Mouse (Mus musculus) liver, embryonic 14.5 days (tissue): Measurements from ENCODE around the gene Mad1l1. TPM values are rescaled to one million over a fixed set of nuclear protein-coding genes. Genes with fewer than 3 reads are reported as not detected.
A peak's percentile ranks its signal among the peaks of the same experiment; 100 is the strongest.

Experiments used
- ATAC-seq: fragments of 200-750 bp; cut with Nextera tagmentation; 2 replicates; pipeline ENCODE4 v1.8.0; 2017; ENCODE audit warnings: moderate number of reproducible peaks, mild to moderate bottlenecking, moderate library complexity; ENCODE audit not compliant: insufficient read depth
- DNase-seq, 3 experiments: peaks; one replicate each; pipeline ENCODE4 v3.0.0-alpha.2; 2012 to 2013; ENCODE audit warnings: low read depth in 3 of 3, low spot score in 3 of 3
- H3K27ac ChIP-seq: fragments of 300-500 bp; sonication (generic); 2 replicates; pipeline ENCODE4 v1.5.1; 2014; ENCODE audit warnings: moderate library complexity, mild to moderate bottlenecking, control low read depth, inconsistent platforms
- H3K27me3 ChIP-seq: fragments of 300-500 bp; sonication (generic); 2 replicates; pipeline ENCODE4 v1.6.1; 2014; ENCODE audit warnings: mild to moderate bottlenecking, low read length, moderate library complexity; ENCODE audit not compliant: control insufficient read depth, insufficient read depth
- H3K36me3 ChIP-seq: fragments of 300-500 bp; sonication (generic); replicated peaks from 2 replicates; pipeline ENCODE4 v1.6.1; 2014; ENCODE audit warnings: low read depth; ENCODE audit not compliant: control insufficient read depth, insufficient read depth
- H3K4me1 ChIP-seq, 2 experiments: fragments of 200-500 bp in 1 of 2; fragments of 300-500 bp in 1 of 2; sonication (generic) in 1 of 2; replicated peaks; 2 replicates each; pipeline ENCODE4 v1.6.1; 2012 to 2014; ENCODE audit warnings: antibody characterized with exemption in 1 of 2, inconsistent platforms in 1 of 2, low read length in 1 of 2; ENCODE audit not compliant: control insufficient read depth in 2 of 2, insufficient read depth in 2 of 2
- H3K4me2 ChIP-seq: fragments of 300-500 bp; sonication (generic); 2 replicates; pipeline ENCODE4 v1.6.1; 2014; ENCODE audit warnings: low read depth, mild to moderate bottlenecking, control low read depth, moderate library complexity
- H3K4me3 ChIP-seq, 2 experiments: fragments of 200-500 bp in 1 of 2; fragments of 300-500 bp in 1 of 2; sonication (generic) in 1 of 2; 2 replicates each; pipeline ENCODE4 v1.5.1; 2012 to 2014; ENCODE audit warnings: low read depth in 2 of 2, low read length in 2 of 2, mild to moderate bottlenecking in 2 of 2, control low read depth in 1 of 2, inconsistent platforms in 1 of 2, moderate library complexity in 1 of 2; ENCODE audit not compliant: insufficient read depth in 1 of 2
- H3K9ac ChIP-seq: fragments of 300-500 bp; sonication (generic); replicated peaks from 2 replicates; pipeline ENCODE4 v1.6.1; 2014; ENCODE audit warnings: mild to moderate bottlenecking, control low read depth, moderate library complexity
- H3K9me3 ChIP-seq: fragments of 300-500 bp; sonication (generic); 2 replicates; pipeline ENCODE4 v1.6.1; 2016; ENCODE audit warnings: low read length, mixed read lengths; ENCODE audit not compliant: control insufficient read depth
- CTCF ChIP-seq: IDR thresholded peaks from 2 replicates; pipeline ENCODE4 v1.5.1; 2016; ENCODE audit warnings: antibody characterized with exemption, low read depth, control low read depth
- EP300 ChIP-seq: IDR thresholded peaks from 2 replicates; pipeline ENCODE4 v1.6.1; 2016; ENCODE audit warnings: antibody characterized with exemption, low read depth
- WGBS: fragments of 180-500 bp; shearing (Covaris S2); extraction: QIAGEN DNeasy Blood & Tissue Kit; methylation state at CpG from one replicate; pipeline ENCODE4 v1.1.7; 2014; ENCODE audit not compliant: insufficient replicate concordance; 5-methylcytosine and 5-hydroxymethylcytosine counted together
- polyA plus RNA-seq, 2 experiments: library from polyadenylated mRNA; depleted of rRNA in 1 of 2; stranded (reverse) in 1 of 2; unstranded in 1 of 2; fragments of >200 nt; fragmentation: Nextera tagmentation in 1 of 2; extraction: Ambion mirVana in 1 of 2; gene quantifications; 2 replicates each; pipeline versions ENCODE4 v1.2.1 to v1.2.3; 2012 to 2014

Mad1l1 gene
- polyA plus RNA-seq, 2 experiments = 15.5 to 16.9 TPM

- no peak overlapping the region for H3K27ac ChIP-seq
- no peak overlapping the region for H3K4me3 ChIP-seq
- TF ChIP-seq EP300 (no peak), CTCF (0 out of 2 replicates have a peak, but pooled peaks have one; percentile 19)
- H3K9me3 ChIP-seq = no peaks in the 10 kb centered on the region
- WGBS = 86% methylated on average over 8 of the region's 8 CpGs
- H3K9ac ChIP-seq = no peak overlapping the region
- no peak for ATAC-seq
- H3K27me3 ChIP-seq = no peaks in the 10 kb centered on the region
- no peaks in the 10 kb centered on the region for H3K4me1 ChIP-seq
- H3K36me3 ChIP-seq = peaks cover 43% of the 10 kb centered on the region
- H3K4me2 ChIP-seq = no peak overlapping the region
- DNase-seq = no peak
Observed at GRCm38 (mm10) chr5:140306016-140306415, 15.3 kb downstream of the Mad1l1 start.

- Histone ChIP-seq H3K9me3 (no peaks in the 10 kb centered on the region), H3K27ac (no peak overlapping the region), H3K36me3 (peaks cover 39% of the 10 kb centered on the region), H3K27me3 (no peaks in the 10 kb centered on the region), H3K4me3 (no peak overlapping the region), H3K4me1 (no peaks in the 10 kb centered on the region), H3K9ac (no peak overlapping the region), H3K4me2 (no peak overlapping the region)
- TF ChIP-seq EP300 (no peak), CTCF (no peak)
- DNase-seq (no peak), ATAC-seq (no peak)
- WGBS = 75% methylated on average over 4 of the region's 4 CpGs
Observed at GRCm38 (mm10) chr5:140298291-140298690, 23.1 kb downstream of the Mad1l1 start.

- Histone ChIP-seq H3K36me3 (peaks cover 17% of the 10 kb centered on the region), H3K9ac (no peak overlapping the region), H3K4me3 (no peak overlapping the region), H3K4me1 (no peaks in the 10 kb centered on the region), H3K9me3 (no peaks in the 10 kb centered on the region), H3K27me3 (no peaks in the 10 kb centered on the region), H3K4me2 (no peak overlapping the region), H3K27ac (no peak overlapping the region)
- DNase-seq = peak; percentile 14 to 20 (median 15)
- 90% methylated on average over 1 of the region's 1 CpGs for WGBS
- no peak for ATAC-seq
- TF ChIP-seq CTCF = peak; percentile 77
- TF ChIP-seq EP300 = no peak
Observed at GRCm38 (mm10) chr5:140292152-140292551, 29.2 kb downstream of the Mad1l1 start.

GRCm38 (mm10) chr5:140289161-140289560, 32.2 kb downstream of the Mad1l1 start:
- no peak overlapping the region for H3K4me3 ChIP-seq
- no peak for ATAC-seq
- no peak overlapping the region for H3K9ac ChIP-seq
- H3K27me3 ChIP-seq = no peaks in the 10 kb centered on the region
- peaks cover 8% of the 10 kb centered on the region for H3K36me3 ChIP-seq
- TF ChIP-seq CTCF (no peak), EP300 (no peak)
- no peak for DNase-seq
- no peak overlapping the region for H3K4me2 ChIP-seq
- 74% methylated on average over 2 of the region's 2 CpGs for WGBS
- no peak overlapping the region for H3K27ac ChIP-seq
- H3K4me1 ChIP-seq = no peaks in the 10 kb centered on the region
- no peaks in the 10 kb centered on the region for H3K9me3 ChIP-seq

- Histone ChIP-seq H3K36me3 (peaks cover 8% of the 10 kb centered on the region), H3K4me2 (no peak overlapping the region), H3K4me3 (no peak overlapping the region), H3K27me3 (no peaks in the 10 kb centered on the region), H3K9ac (no peak overlapping the region), H3K9me3 (no peaks in the 10 kb centered on the region), H3K27ac (no peak overlapping the region), H3K4me1 (no peaks in the 10 kb centered on the region)
- DNase-seq (no peak), ATAC-seq (no peak)
- TF ChIP-seq CTCF (no peak), EP300 (no peak)
- 79% methylated on average over 3 of the region's 3 CpGs for WGBS
Observed at GRCm38 (mm10) chr5:140288287-140288686, 33.1 kb downstream of the Mad1l1 start.
